Mouse (Mus musculus): Measurements from ENCODE around the gene Itgb3bp. TPM values are rescaled to one million over a fixed set of nuclear protein-coding genes. Genes with fewer than 3 reads are reported as not detected.

Itgb3bp gene
- polyA plus RNA-seq, 1 experiment = 0.15 TPM

- TF ChIP-seq CTCF (IDR thresholded peaks at IDR 0.05; ENCODE audit: extremely low read depth, insufficient read length, insufficient replicate concordance, low read depth, low read length) = no peak
- TF ChIP-seq POLR2A (IDR thresholded peaks at IDR 0.05; ENCODE audit: low read depth, low read length) = no peak
- WGBS = 79% methylated on average over 7 of the region's 7 CpGs
- H3K27ac ChIP-seq (ENCODE audit: insufficient read depth, low read depth, low read length) = no peak overlapping the region
Measured at GRCm38 (mm10) chr4:99739836-99740235, 189.8 kb downstream of the Itgb3bp start.

GRCm38 (mm10) chr4:99725914-99726451 lies 203.6 kb downstream of the Itgb3bp start:
- TF ChIP-seq CTCF (IDR thresholded peaks at IDR 0.05; ENCODE audit: extremely low read depth, insufficient read length, insufficient replicate concordance, low read depth, low read length) (no peak), POLR2A (IDR thresholded peaks at IDR 0.05; ENCODE audit: low read depth, low read length) (no peak)
- H3K27me3 ChIP-seq (ENCODE audit: control insufficient read depth, insufficient read depth, low read length) = no peaks in the 10 kb centered on the region
- 89% methylated on average over 8 of the region's 8 CpGs for WGBS

More at GRCm38 (mm10) chr4:99739836-99740235, 189.8 kb downstream of the Itgb3bp start:
- H3K27me3 ChIP-seq (ENCODE audit: control insufficient read depth, insufficient read depth, low read length) = no peaks in the 10 kb centered on the region
- H3K4me3 ChIP-seq (ENCODE audit: low read depth, low read length) = no peak overlapping the region
- H3K4me1 ChIP-seq (ENCODE audit: control insufficient read depth, insufficient read depth, insufficient read length, low read length) = no peaks in the 10 kb centered on the region
- no peaks in the 10 kb centered on the region for H3K36me3 ChIP-seq (ENCODE audit: control insufficient read depth, insufficient read depth, low read length)

GRCm38 (mm10) chr4:99724331-99724730 lies 205.3 kb downstream of the Itgb3bp start:
- TF ChIP-seq CTCF (IDR thresholded peaks at IDR 0.05; ENCODE audit: extremely low read depth, insufficient read length, insufficient replicate concordance, low read depth, low read length) (no peak), POLR2A (IDR thresholded peaks at IDR 0.05; ENCODE audit: low read depth, low read length) (no peak)
- Histone ChIP-seq H3K27ac (ENCODE audit: insufficient read depth, low read depth, low read length) (no peak overlapping the region), H3K4me1 (ENCODE audit: control insufficient read depth, insufficient read depth, insufficient read length, low read length) (no peaks in the 10 kb centered on the region), H3K27me3 (ENCODE audit: control insufficient read depth, insufficient read depth, low read length) (no peaks in the 10 kb centered on the region), H3K4me3 (ENCODE audit: low read depth, low read length) (no peak overlapping the region), H3K36me3 (ENCODE audit: control insufficient read depth, insufficient read depth, low read length) (peaks cover 20% of the 10 kb centered on the region)
- WGBS = 74% methylated on average over 4 of the region's 4 CpGs

More at GRCm38 (mm10) chr4:99725914-99726451, 203.6 kb downstream of the Itgb3bp start:
- H3K36me3 ChIP-seq (ENCODE audit: control insufficient read depth, insufficient read depth, low read length) = peaks cover 25% of the 10 kb centered on the region
- H3K4me1 ChIP-seq (ENCODE audit: control insufficient read depth, insufficient read depth, insufficient read length, low read length) = no peaks in the 10 kb centered on the region
- no peak overlapping the region for H3K4me3 ChIP-seq (ENCODE audit: low read depth, low read length)
- H3K27ac ChIP-seq (ENCODE audit: insufficient read depth, low read depth, low read length) = no peak overlapping the region

- Histone ChIP-seq H3K27ac (ENCODE audit: insufficient read depth, low read depth, low read length) (peak overlapping the region; percentile 49), H3K27me3 (ENCODE audit: control insufficient read depth, insufficient read depth, low read length) (no peaks in the 10 kb centered on the region), H3K36me3 (ENCODE audit: control insufficient read depth, insufficient read depth, low read length) (peaks cover 5% of the 10 kb centered on the region; the same call in 1 of the 2 replicates), H3K4me3 (ENCODE audit: low read depth, low read length) (no peak overlapping the region), H3K4me1 (ENCODE audit: control insufficient read depth, insufficient read depth, insufficient read length, low read length) (no peaks in the 10 kb centered on the region; the same call in 1 of the 2 replicates)
- WGBS = 21% methylated on average over 4 of the region's 4 CpGs
- TF ChIP-seq POLR2A (IDR thresholded peaks at IDR 0.05; ENCODE audit: low read depth, low read length) = no peak
- no peak for TF ChIP-seq CTCF (IDR thresholded peaks at IDR 0.05; ENCODE audit: extremely low read depth, insufficient read length, insufficient replicate concordance, low read depth, low read length)
Measured at GRCm38 (mm10) chr4:99717905-99718304, 211.7 kb downstream of the Itgb3bp start.

DNA sequence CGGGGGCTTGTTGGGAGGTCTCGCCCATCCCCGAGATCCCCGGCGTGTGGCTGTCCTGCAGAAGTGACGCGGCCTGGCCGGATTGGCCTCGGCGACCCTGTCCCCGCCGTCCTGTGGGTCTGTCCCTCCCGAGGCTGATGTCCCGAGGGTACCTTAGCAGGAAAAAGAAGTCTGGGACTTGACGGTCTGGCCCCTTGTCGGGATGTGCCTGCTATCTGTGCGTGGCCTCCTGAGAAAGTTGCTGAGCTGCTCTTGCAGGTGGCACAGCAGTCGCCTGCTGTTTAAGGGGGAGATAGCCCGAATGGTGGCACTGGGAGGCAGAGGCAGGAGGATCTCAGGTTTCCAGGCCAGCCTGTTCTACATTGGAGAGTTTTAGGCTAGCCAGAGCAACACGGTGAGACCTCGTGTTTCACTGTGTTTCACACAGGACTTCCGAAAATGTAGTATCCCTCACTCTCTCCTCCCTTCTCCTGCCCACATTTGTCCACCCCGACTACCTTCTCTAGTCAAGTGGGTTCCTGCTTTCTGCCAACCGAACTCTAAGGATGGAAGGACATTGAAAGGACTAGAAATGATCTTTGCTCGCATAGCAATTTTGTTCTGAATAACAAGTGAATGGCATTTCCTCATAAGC lies 213.7 kb downstream of the Itgb3bp start:
- H3K36me3 ChIP-seq (ENCODE audit: control insufficient read depth, insufficient read depth, low read length) = peaks cover 5% of the 10 kb centered on the region; the same call in 1 of the 2 replicates
- no peak for TF ChIP-seq CTCF (IDR thresholded peaks at IDR 0.05; ENCODE audit: extremely low read depth, insufficient read length, insufficient replicate concordance, low read depth, low read length)
- no peak for TF ChIP-seq POLR2A (IDR thresholded peaks at IDR 0.05; ENCODE audit: low read depth, low read length)
- no peaks in the 10 kb centered on the region for H3K27me3 ChIP-seq (ENCODE audit: control insufficient read depth, insufficient read depth, low read length)
- no peak overlapping the region for H3K27ac ChIP-seq (ENCODE audit: insufficient read depth, low read depth, low read length)
- no peaks in the 10 kb centered on the region; the same call in 1 of the 2 replicates for H3K4me1 ChIP-seq (ENCODE audit: control insufficient read depth, insufficient read depth, insufficient read length, low read length)
- peak overlapping the region; percentile 86 for H3K4me3 ChIP-seq (ENCODE audit: low read depth, low read length)
- 9% methylated on average over 25 of the region's 25 CpGs for WGBS

Other genes with a start within 250 kb of the Itgb3bp start
- gene Alg6, start 214.1 kb downstream of the Itgb3bp start, polyA plus RNA-seq (2012; rRNA removed) = 1.6 and 2.0 TPM in 2 replicates
- gene Efcab7, start 100.6 kb downstream of the Itgb3bp start, polyA plus RNA-seq (2012; rRNA removed) = 0.18 TPM in 1 of 2 replicates, not detected in the other
- 13.1 and 23.8 TPM in 2 replicates for gene Pgm1, start 399 bp downstream of the Itgb3bp start, polyA plus RNA-seq (2012; rRNA removed)
- 0.43 and 0.46 TPM in 2 replicates for gene Ror1, start 166.0 kb upstream of the Itgb3bp start, polyA plus RNA-seq (2012; rRNA removed)